Mouse (Mus musculus) liver, adult 2 months (tissue): Measurements from ENCODE around the gene Mxd1.

Experiments
- CTCF ChIP-seq: fragments of 200-500 bp; IDR thresholded peaks from 2 replicates; pipeline ENCODE4 v1.5.1; 2011; ENCODE audit warnings: low read depth, low read length, control low read depth
- POLR2A ChIP-seq: fragments of 200-500 bp; IDR thresholded peaks from 2 replicates; pipeline ENCODE4 v1.6.1; 2011; ENCODE audit warnings: low read length, control low read depth; ENCODE audit not compliant: insufficient read depth; ENCODE audit errors: extremely low read depth

DNA sequence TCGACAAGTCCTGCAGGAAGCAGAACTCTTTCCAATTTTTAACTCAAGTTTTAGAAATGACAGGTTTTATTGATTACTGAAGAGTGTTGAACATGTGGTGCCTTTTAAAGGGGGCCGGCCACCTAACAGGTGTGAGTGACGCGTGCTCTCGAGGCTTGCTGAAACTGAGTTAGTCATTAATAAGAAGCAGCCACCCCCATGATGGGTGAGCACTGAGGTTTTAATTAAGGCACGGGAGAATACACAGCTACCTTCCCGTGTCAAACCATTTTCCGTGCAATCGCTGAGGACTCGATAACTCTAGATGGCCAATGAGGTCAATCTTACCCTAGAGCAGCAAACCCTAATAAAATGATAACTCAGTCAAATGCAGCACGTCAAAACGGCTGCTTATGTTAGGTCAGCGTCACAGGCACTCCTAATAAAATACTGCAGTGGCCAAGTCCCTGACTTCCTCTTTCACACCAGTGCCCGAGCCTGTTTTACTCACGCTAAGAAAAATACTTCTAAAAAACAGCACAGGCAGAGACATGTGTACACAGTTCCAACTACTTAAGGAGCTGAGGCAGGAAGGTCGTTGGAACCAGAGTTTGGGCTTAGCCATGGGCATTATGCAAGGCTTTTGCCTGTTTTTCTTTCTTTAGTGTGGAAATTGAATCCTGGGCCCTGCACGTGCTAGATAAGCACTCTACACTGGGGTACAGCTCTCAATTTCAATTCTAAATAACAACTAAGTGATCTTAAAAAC lies 3.2 kb downstream of the Mxd1 start:
- no peak for TF ChIP-seq POLR2A
- TF ChIP-seq CTCF = no peak
